Mouse (Mus musculus): ENCODE measurements around the gene Dhx30.

DNA sequence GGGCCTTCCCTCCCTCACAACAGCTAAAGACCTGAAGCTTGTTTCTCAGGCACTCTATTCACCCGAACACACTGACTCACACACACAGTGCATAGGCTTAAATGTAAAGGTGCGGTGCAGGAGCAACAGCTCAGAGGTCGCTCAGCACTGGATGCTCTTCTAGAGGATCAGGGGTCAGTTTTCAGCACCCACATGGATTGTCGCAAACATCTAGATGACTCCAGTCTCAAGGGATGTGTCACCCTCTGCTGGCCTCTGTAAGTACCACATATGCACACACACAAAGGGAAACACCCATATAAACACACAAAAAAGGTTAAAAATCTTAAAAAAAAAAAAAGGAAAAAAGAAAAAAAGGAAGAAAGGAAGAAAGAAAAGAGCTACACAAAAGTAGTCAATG, 22.9 kb downstream of the Dhx30 start:
- no peak for TF ChIP-seq CTCF (IDR thresholded peaks at IDR 0.05; ENCODE audit: borderline replicate concordance, control insufficient read depth, extremely low read depth, insufficient read depth, low read length, poor library complexity)
- TF ChIP-seq POLR2A (IDR thresholded peaks at IDR 0.05; ENCODE audit: control insufficient read depth, extremely low read depth, insufficient read depth, low read length, poor library complexity): no peak

All from thymus, adult 2 months (tissue).